Mouse (Mus musculus): ENCODE data around the gene Calr.

GRCm38 (mm10) chr8:84856864-84857441 lies 10.2 kb upstream of the Calr start, which contains the start of gene Farsa:
- TF ChIP-seq CTCF (conservative IDR thresholded peaks at IDR 0.05; ENCODE audit: low read length) (no peak), POU5F1 (IDR thresholded peaks at IDR 0.05; ENCODE audit: borderline replicate concordance, low read length) (no peak), NANOG (IDR thresholded peaks at IDR 0.05; ENCODE audit: borderline replicate concordance, low read length) (no peak)
